Mouse (Mus musculus) liver, adult 2 months (tissue): ENCODE measurements around the gene Manba.

ENCODE experiments used
- CTCF ChIP-seq: fragments of 200-500 bp; IDR thresholded peaks from 2 replicates; pipeline ENCODE4 v1.5.1; 2011; ENCODE audit warnings: low read depth, low read length, control low read depth
- POLR2A ChIP-seq: fragments of 200-500 bp; IDR thresholded peaks from 2 replicates; pipeline ENCODE4 v1.6.1; 2011; ENCODE audit warnings: low read length, control low read depth; ENCODE audit not compliant: insufficient read depth; ENCODE audit errors: extremely low read depth

- TF ChIP-seq CTCF (no peak), POLR2A (no peak)
These were observed 45.8 kb upstream of the Manba start for GRCm38 (mm10) chr3:135439651-135440050.
